8 mouse cellular contexts compared by ENCODE assay signal in genomic region chr11:82763742-82764437, GRCm38 (mm10). TPM values are rescaled to one million over a fixed set of nuclear protein-coding genes. Genes with fewer than 3 reads are reported as not detected.
DNase-seq lines count a peak whose midpoint lies in the region; ATAC-seq lines count a peak whose summit lies in the region.

TSS of gene Cct6b (minus strand) at chr11:82764321.
TSS of gene Zfp830 (plus strand) at chr11:82764345.

- no peaks in the 10 kb centered on the region for H3K36me3 ChIP-seq in intestine, embryonic 15.5 days

- peak; percentile 100 for ATAC-seq in intestine, embryonic 15.5 days
- ATAC-seq in megakaryocyte-erythroid progenitor cell, adult 5-6 weeks (replicated peaks; ENCODE audit: low FRiP score, low TSS enrichment, poor library complexity, severe bottlenecking): peak; percentile 97

- peak within 1 kb of the TSS; percentile 96 for H3K27ac ChIP-seq in intestine, embryonic 15.5 days

- H3K9me3 ChIP-seq in intestine, embryonic 15.5 days: no peaks in the 10 kb centered on the region

- WGBS in intestine, embryonic 15.5 days: under 1% methylated on average over 44 of the region's 44 CpGs

- H3K4me1 ChIP-seq in intestine, embryonic 15.5 days (replicated peaks): peaks cover 7% of the 10 kb centered on the region

- no peaks in the 10 kb centered on the region for H3K27me3 ChIP-seq in intestine, embryonic 15.5 days (replicated peaks)

- intact Hi-C loops in gastrocnemius, postnatal 36 days (cut with DNase I): loop anchor here (5.0 kb wide), 1 partner anchor 108 kb away; the partner anchor contains the start of gene Rffl
- intact Hi-C loops in left cerebral cortex, postnatal 14 days (cut with DNase I): loop anchor here (5.0 kb wide), 1 partner anchor 152 kb away; no protein-coding TSS in a partner anchor

- DNase-seq in adrenal gland, postnatal 10 days: peak; percentile 96
- DNase-seq in embryo, embryonic 9.5 days (ENCODE audit: extremely low spot score): peak; percentile 88
- DNase-seq in gastrocnemius, postnatal 36 days: peak; percentile 88 to 91
- peak; percentile 94 to 95 for DNase-seq in left cerebral cortex, postnatal 14 days (ENCODE audit: low spot score in 2 of 2)
- peak; percentile 95 for DNase-seq in right cerebral cortex, postnatal 14 days
- peak; percentile 88 to 93 for DNase-seq in urinary bladder, postnatal 4 days (ENCODE audit: low spot score in 2 of 2)

- peak within 1 kb of the TSS; percentile 79 for H3K4me2 ChIP-seq in intestine, embryonic 15.5 days (replicated peaks)

- peak within 1 kb of the TSS; percentile 93 for H3K4me3 ChIP-seq in intestine, embryonic 15.5 days (replicated peaks)

- peak within 1 kb of the TSS; percentile 93 for H3K9ac ChIP-seq in intestine, embryonic 15.5 days

RNA-seq across cellular contexts. Expression of gene Cct6b, which starts in this region (rescaled TPM):
- total RNA-seq in adrenal gland, postnatal 10 days (2021): under 1 TPM; 0.58 to 0.60 TPM
- under 1 TPM in 1 of 2 experiments, not detected in 1; 0.12 TPM for total RNA-seq in gastrocnemius, postnatal 36 days (2021)
- polyA plus RNA-seq in intestine, embryonic 15.5 days (2015; fragmentation: Nextera tagmentation; extraction: Ambion mirVana): 0.18 and 0.28 TPM in 2 replicates
- under 1 TPM in 1 of 2 experiments, not detected in 1; 0.17 TPM for total RNA-seq in left cerebral cortex, postnatal 14 days (2021)
- 0.87 and 0.92 TPM in 2 replicates for total RNA-seq in megakaryocyte-erythroid progenitor cell, adult 5-6 weeks (2014; fragmentation: Nextera tagmentation)
- total RNA-seq in megakaryocyte-erythroid progenitor cell, adult 5-6 weeks (2017): not detected in 2 replicates

RNA-seq across cellular contexts. Expression of gene Zfp830, which starts in this region (rescaled TPM):
- total RNA-seq in adrenal gland, postnatal 10 days (2021): 10 to 100 TPM; 17.7 to 20.8 TPM
- total RNA-seq in gastrocnemius, postnatal 36 days (2021): 10 to 100 TPM; 12.3 to 17.9 TPM
- polyA plus RNA-seq in intestine, embryonic 15.5 days (2015; fragmentation: Nextera tagmentation; extraction: Ambion mirVana): 32.9 and 34.5 TPM in 2 replicates
- 10 to 100 TPM; 15.4 to 16.1 TPM for total RNA-seq in left cerebral cortex, postnatal 14 days (2021)
- 17.8 and 25.3 TPM in 2 replicates for total RNA-seq in megakaryocyte-erythroid progenitor cell, adult 5-6 weeks (2014; fragmentation: Nextera tagmentation)
- 53.2 and 54.5 TPM in 2 replicates for total RNA-seq in megakaryocyte-erythroid progenitor cell, adult 5-6 weeks (2017)

Comparison
In these comparisons a context has a peak if more than half of its experiments do, and no peak if none do; other contexts are left out.
1. Peak in every context shown above with its lines: DNase-seq, ATAC-seq, H3K4me3 ChIP-seq and H3K27ac ChIP-seq.